Comparison of ENCODE assay signal across 8 mouse cellular contexts in the genomic region with DNA sequence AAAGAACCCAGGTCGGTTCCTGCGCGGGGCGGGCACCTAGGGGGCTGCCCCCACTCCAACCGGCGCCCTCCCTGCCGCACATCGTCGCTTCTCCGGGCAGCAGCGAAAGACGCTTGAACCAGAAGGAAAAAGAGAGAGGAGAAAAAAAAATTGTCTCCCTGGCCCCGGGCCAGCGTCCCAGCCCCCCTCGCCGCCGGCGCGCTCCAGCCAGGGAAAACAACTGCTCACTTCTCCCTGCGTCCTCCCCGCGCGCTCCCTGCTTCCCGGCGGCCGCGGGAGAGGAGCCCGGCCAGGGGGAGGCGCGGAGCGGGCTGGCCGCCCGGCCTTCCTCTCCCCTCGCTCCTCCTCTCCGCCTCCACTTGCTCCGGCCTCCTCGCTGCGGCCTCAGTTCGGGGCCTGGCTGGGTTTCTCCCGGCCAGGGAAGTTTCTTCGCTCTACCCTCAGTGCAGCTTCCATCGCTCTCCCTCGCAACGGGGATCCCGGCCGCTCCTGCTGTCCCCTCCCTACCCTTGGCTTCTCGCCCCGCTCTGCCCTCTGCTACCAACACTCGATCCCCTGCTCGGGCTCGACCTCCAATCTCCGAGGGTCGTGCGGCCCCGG. TPM values are rescaled to one million over a fixed set of nuclear protein-coding genes. Genes with fewer than 3 reads are reported as not detected.
DNase-seq lines count a peak whose midpoint lies in the region; ATAC-seq and TF ChIP-seq lines count a peak whose summit lies in the region.

No protein-coding gene starts in this region.

- peak overlapping the region; percentile 99 for H3K4me2 ChIP-seq in forebrain, embryonic 16.5 days (ENCODE audit: low read length)

- H3K9me3 ChIP-seq in forebrain, embryonic 16.5 days (ENCODE audit: control insufficient read depth, low read length) = no peaks in the 10 kb centered on the region

- peak overlapping the region; percentile 82 for H3K9ac ChIP-seq in forebrain, embryonic 16.5 days (replicated peaks; ENCODE audit: low read depth, low read length)

- no peaks in the 10 kb centered on the region for H3K36me3 ChIP-seq in forebrain, embryonic 16.5 days (ENCODE audit: control insufficient read depth, insufficient read depth)

- ATAC-seq in forebrain, embryonic 16.5 days = peak; percentile 70
- ATAC-seq in inflammation-experienced regulatory T-cells, adult 6 months = no peak

- H3K4me1 ChIP-seq in forebrain, embryonic 16.5 days (replicated peaks; ENCODE audit: control insufficient read depth, insufficient read depth, low read length) = peaks cover 46% of the 10 kb centered on the region
- peaks cover 9% of the 10 kb centered on the region for H3K4me1 ChIP-seq in lung, adult 2 months (ENCODE audit: control insufficient read depth, insufficient read depth, low read length)

- peak; percentile 77 for DNase-seq in MN1 (ENCODE audit: low spot score)
- peak; percentile 85 for DNase-seq in cerebellum, adult 11-12 months
- peak; percentile 88 to 89 for DNase-seq in heart, postnatal 14 days
- DNase-seq in layer of hippocampus, adult 18-20 months (ENCODE audit: low spot score in 2 of 2) = peak; percentile 47 to 70
- peak; percentile 76 for DNase-seq in lung, adult 2 months
- DNase-seq in ovary, adult 18-20 months (ENCODE audit: low spot score) = peak; percentile 86

- 0 out of 2 replicates have a peak, but pooled peaks cover 4% of the 10 kb centered on the region for H3K27me3 ChIP-seq in forebrain, embryonic 16.5 days (replicated peaks; ENCODE audit: control insufficient read depth, insufficient read depth, low read length)

- under 1% methylated on average over 37 of the region's 55 CpGs for WGBS in forebrain, embryonic 16.5 days
- under 1% methylated on average over 52 of the region's 55 CpGs for WGBS in lung, adult 2 months

- peak overlapping the region; percentile 89 for H3K27ac ChIP-seq in forebrain, embryonic 16.5 days (ENCODE audit: low read length)

- peak; percentile 43; the same call in 1 of the 2 replicates for TF ChIP-seq POLR2A in lung, adult 2 months (IDR thresholded peaks at IDR 0.05; ENCODE audit: borderline replicate concordance, extremely low read depth, low read depth, low read length)

- no peak for TF ChIP-seq CTCF in lung, adult 2 months (IDR thresholded peaks at IDR 0.05; ENCODE audit: insufficient read depth, low read length)

- H3K4me3 ChIP-seq in forebrain, embryonic 16.5 days (replicated peaks; ENCODE audit: low read length) = peak overlapping the region; percentile 64
- H3K4me3 ChIP-seq in lung, adult 2 months (replicated peaks; ENCODE audit: extremely low read depth, low read depth, low read length) = peak overlapping the region; percentile 73

- intact Hi-C loops in heart, postnatal 14 days (cut with DNase I) = loop anchor here (5.0 kb wide), 1 partner anchor 36 kb away; no protein-coding TSS in a partner anchor

RNA-seq across cellular contexts. Expression of gene Ltbp3, which starts 1.0 kb away (rescaled TPM):
- 11.4 and 11.6 TPM in 2 replicates for polyA plus RNA-seq in forebrain, embryonic 16.5 days (2015; fragmentation: Nextera tagmentation; extraction: Ambion mirVana)
- 10 to 100 TPM; 47.2 to 55.5 TPM for total RNA-seq in heart, postnatal 14 days (2021)
- total RNA-seq in layer of hippocampus, adult 18-20 months (2021) = 10 to 100 TPM; 24.3 to 27.3 TPM
- 236 and 238 TPM in 2 replicates for polyA plus RNA-seq in lung, adult 2 months (2012; rRNA removed)
- polyA plus RNA-seq in inflammation-experienced regulatory T-cells, adult 6 months (2017; shearing (Covaris generic)) = under 1 TPM in 1 of 3 experiments, not detected in 2; 0.77 TPM

RNA-seq across cellular contexts. Expression of gene Fam89b, which starts 12.3 kb away (rescaled TPM):
- 170 and 177 TPM in 2 replicates for polyA plus RNA-seq in forebrain, embryonic 16.5 days (2015; fragmentation: Nextera tagmentation; extraction: Ambion mirVana)
- total RNA-seq in heart, postnatal 14 days (2021) = 10 to 100 TPM; 38.6 to 40.1 TPM
- total RNA-seq in layer of hippocampus, adult 18-20 months (2021) = 10 to 100 TPM; 28.5 to 28.6 TPM
- 231 and 234 TPM in 2 replicates for polyA plus RNA-seq in lung, adult 2 months (2012; rRNA removed)
- polyA plus RNA-seq in inflammation-experienced regulatory T-cells, adult 6 months (2017; shearing (Covaris generic)) = 10 to 100 TPM; 13.0 to 57.6 (median 36.1) TPM

RNA-seq across cellular contexts. Expression of gene Ehbp1l1, which starts 15.6 kb away (rescaled TPM):
- 12.0 and 20.0 TPM in 2 replicates for polyA plus RNA-seq in forebrain, embryonic 16.5 days (2015; fragmentation: Nextera tagmentation; extraction: Ambion mirVana)
- 100 to 1,000 TPM; 124 to 141 TPM for total RNA-seq in heart, postnatal 14 days (2021)
- total RNA-seq in layer of hippocampus, adult 18-20 months (2021) = 10 to 100 TPM; 13.9 to 17.2 TPM
- 64.4 and 73.8 TPM in 2 replicates for polyA plus RNA-seq in lung, adult 2 months (2012; rRNA removed)
- 10 to 100 TPM; 12.5 to 43.4 (median 19.4) TPM for polyA plus RNA-seq in inflammation-experienced regulatory T-cells, adult 6 months (2017; shearing (Covaris generic))

RNA-seq across cellular contexts. Expression of gene Scyl1, which starts 29.5 kb away (rescaled TPM):
- polyA plus RNA-seq in forebrain, embryonic 16.5 days (2015; fragmentation: Nextera tagmentation; extraction: Ambion mirVana) = 66.2 and 79.4 TPM in 2 replicates
- 10 to 100 TPM; 66.2 to 67.2 TPM for total RNA-seq in heart, postnatal 14 days (2021)
- total RNA-seq in layer of hippocampus, adult 18-20 months (2021) = 10 to 100 TPM; 77.3 to 80.3 TPM
- 113 and 116 TPM in 2 replicates for polyA plus RNA-seq in lung, adult 2 months (2012; rRNA removed)
- 10 to 100 TPM; 14.2 to 19.5 (median 15.4) TPM for polyA plus RNA-seq in inflammation-experienced regulatory T-cells, adult 6 months (2017; shearing (Covaris generic))

RNA-seq across cellular contexts. Expression of gene Kcnk7, which starts 37.6 kb away (rescaled TPM):
- 0.24 and 0.48 TPM in 2 replicates for polyA plus RNA-seq in forebrain, embryonic 16.5 days (2015; fragmentation: Nextera tagmentation; extraction: Ambion mirVana)
- total RNA-seq in heart, postnatal 14 days (2021) = not detected
- not detected for total RNA-seq in layer of hippocampus, adult 18-20 months (2021)
- 2.0 and 4.6 TPM in 2 replicates for polyA plus RNA-seq in lung, adult 2 months (2012; rRNA removed)
- 1 to 10 TPM; 1.5 to 5.7 (median 2.6) TPM for polyA plus RNA-seq in inflammation-experienced regulatory T-cells, adult 6 months (2017; shearing (Covaris generic))

Comparison
In these comparisons a context has a peak if more than half of its experiments do, and no peak if none do; other contexts are left out.
1. RNA of gene Ltbp3, which starts 1.0 kb away (polyA plus RNA-seq): 236 to 238 TPM in lung, adult 2 months; 11.4 to 11.6 TPM in forebrain, embryonic 16.5 days and 0.77 TPM in inflammation-experienced regulatory T-cells, adult 6 months; every median in the first group is over 10 times any median in the second.
2. Peak in every context shown above with its lines, with median percentiles within 50 percentile points of each other: DNase-seq.